Mouse (Mus musculus) ovary, postnatal 10 days (tissue): ENCODE data around the gene Syne2.

ENCODE experiments used
- DNase-seq: peaks from one replicate; pipeline ENCODE4 v3.0.0; 2022; ENCODE audit warnings: low spot score

Syne2 gene

DNA sequence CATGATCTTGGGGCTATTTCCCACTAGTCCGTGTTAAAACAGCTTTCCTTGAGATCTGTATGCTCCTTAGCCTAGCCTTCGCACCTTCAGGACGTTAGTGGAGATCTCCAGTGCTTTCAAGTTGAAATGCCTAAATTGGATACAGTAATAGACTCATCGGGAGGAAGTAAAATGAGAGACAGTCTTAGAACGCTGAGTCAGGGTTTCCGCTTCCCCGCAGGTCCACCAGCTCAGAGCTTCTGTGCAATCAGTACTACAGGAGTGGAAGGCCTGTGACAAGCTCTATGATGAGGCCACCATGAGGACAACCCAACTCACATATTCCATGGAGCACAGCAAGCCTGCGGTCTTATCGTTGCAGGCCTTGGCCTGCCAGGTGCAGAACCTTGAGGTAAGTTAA, 233.9 kb downstream of the Syne2 start:
- DNase-seq = no peak

DNA sequence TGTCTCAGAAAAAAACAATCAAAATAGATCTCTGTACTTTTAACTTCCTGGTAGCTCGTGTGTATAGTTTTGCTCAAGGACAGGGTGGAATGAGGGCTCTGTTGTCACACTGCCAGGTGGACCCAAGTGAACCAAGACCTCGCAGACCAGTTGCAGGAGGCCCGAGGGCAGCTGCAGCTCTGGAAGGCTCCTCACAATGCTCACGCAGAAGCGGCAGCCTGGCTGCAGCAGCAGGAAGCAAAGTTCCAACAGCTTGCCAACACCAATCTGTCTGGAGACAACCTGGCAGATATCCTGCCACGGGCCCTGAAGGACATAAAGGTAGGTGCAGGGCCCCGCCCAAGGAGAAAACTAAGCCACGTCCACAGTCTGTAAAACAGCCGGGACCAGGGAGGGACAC, 236.7 kb downstream of the Syne2 start:
- no peak for DNase-seq

DNA sequence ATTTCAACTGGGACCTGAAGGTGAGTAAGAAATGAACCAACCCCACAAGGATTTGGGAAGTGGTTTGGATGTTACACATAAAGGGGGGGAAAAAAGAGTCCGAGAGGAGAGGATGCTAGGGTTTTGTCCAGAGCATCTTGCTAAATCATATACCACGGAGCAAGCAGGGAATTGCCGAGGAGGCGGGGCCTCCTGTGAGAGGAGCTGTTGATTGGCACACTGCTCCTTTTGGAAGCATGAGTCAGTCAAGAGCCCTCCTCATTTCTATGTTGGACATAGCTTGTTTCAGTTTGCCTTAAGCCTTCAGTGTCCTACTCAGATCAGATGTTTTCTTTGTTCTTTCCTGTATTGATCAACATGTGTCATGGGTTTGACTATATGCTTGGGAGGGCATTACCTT, 245.1 kb downstream of the Syne2 start:
- no peak for DNase-seq

GRCm38 (mm10) chr12:76070386-76070785, 252.5 kb downstream of the Syne2 start:
- no peak for DNase-seq

GRCm38 (mm10) chr12:76071935-76072849, 254.3 kb downstream of the Syne2 start:
- DNase-seq = no peak

- DNase-seq = no peak
Observed at GRCm38 (mm10) chr12:76073066-76073826, 255.3 kb downstream of the Syne2 start.

- no peak for DNase-seq
Observed at GRCm38 (mm10) chr12:76073981-76074380, 256.0 kb downstream of the Syne2 start.

- DNase-seq = no peak
Observed at GRCm38 (mm10) chr12:76080876-76081556, 263.1 kb downstream of the Syne2 start.

GRCm38 (mm10) chr12:76081557-76082211, 263.8 kb downstream of the Syne2 start:
- no peak for DNase-seq

GRCm38 (mm10) chr12:76085066-76085465, 267.1 kb downstream of the Syne2 start:
- DNase-seq = no peak

- DNase-seq = no peak
Observed at GRCm38 (mm10) chr12:76085956-76086905, 268.3 kb downstream of the Syne2 start.

- DNase-seq = no peak
Observed at GRCm38 (mm10) chr12:76087025-76087424, 269.1 kb downstream of the Syne2 start.

DNA sequence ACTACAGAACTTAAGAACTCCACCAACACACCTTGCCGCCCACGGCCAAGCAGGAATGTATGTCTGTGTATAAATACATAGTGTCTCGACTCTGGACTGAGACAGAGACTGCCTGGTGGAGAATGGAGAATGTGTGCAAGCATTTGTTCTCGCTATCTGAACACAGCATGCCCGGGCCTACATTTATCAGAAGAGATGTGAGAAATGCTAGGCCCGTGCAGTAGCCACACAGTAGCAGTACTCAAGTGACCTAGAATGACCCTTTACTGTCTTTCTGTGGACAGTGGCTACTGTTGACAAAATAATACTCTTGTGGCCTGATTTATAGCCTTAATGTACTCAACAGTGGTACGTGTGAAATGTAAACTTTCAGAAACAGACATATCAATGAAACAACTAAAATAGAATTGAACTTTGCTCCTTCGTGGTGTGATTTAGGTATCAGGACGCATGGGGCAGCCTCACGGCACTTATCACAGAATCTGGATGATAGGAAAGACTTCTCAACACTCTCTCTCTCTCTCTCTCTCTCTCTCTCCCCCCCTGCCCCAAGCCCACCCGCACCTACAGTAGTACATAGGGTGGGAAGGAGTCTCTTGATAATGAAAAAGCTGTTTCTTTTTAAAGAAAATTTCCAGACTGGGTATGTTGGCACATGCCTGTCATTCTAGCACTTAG, 275.0 kb downstream of the Syne2 start:
- no peak for DNase-seq

GRCm38 (mm10) chr12:76093613-76094588, 276.0 kb downstream of the Syne2 start:
- DNase-seq = no peak

- DNase-seq = no peak
Observed at GRCm38 (mm10) chr12:76095117-76096035, 277.4 kb downstream of the Syne2 start.

GRCm38 (mm10) chr12:76102621-76103020, 284.7 kb downstream of the Syne2 start:
- no peak for DNase-seq

DNA sequence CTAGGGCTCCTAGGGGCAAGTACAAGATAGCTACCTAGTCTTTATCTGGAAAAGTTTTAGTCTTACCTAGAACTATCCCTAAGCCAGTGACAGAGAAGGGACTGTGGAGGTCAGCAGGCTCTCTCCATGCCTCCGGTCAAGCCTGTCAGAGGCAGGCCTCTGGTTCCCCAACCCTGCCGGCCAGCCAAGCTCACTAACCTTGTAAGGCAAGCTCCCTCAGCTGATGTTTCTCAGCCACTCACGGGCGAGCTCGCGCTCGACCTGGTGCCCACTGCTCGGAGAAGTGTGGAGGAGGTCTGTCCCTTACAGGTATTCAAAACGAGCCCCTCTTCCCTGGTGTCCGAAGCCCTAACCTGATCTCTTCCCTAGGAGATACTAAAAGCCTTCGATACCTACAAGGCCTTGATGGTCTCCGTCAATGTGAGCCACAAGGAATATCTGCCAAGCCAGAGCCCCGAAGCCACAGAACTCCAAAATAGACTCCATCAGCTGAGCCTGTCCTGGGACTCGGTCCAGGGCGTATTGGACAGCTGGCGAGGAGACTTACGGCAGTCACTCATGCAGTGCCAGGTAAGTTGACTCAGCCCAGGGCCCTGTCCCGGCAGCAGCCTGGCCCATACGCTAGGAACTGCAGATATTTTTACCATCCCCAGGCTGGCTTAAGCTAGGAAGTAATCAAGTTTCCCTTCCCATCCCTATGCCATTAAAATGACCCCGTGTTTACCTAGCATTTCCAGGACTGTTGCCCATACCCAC, 286.8 kb downstream of the Syne2 start:
- DNase-seq = no peak
